ENCODE assay signal across 9 mouse cellular contexts in genomic region chr8:121685419-121685818, GRCm38 (mm10). TPM values are rescaled to one million over a fixed set of nuclear protein-coding genes. Genes with fewer than 3 reads are reported as not detected.
DNase-seq lines count a peak whose midpoint lies in the region; ATAC-seq and TF ChIP-seq lines count a peak whose summit lies in the region.
"Had no signal": no experiment of that assay in that cellular context is flagged by ENCODE, and none has a peak within 500 bp of the region (broad histone marks: within the 10 kb centered on the region; RNA-seq: fewer than 3 reads in every experiment).

No protein-coding gene starts in this region.

- no peak overlapping the region for H3K4me2 ChIP-seq in midbrain, embryonic 13.5 days (replicated peaks)
- no peak overlapping the region for H3K4me2 ChIP-seq in limb, embryonic 11.5 days (ENCODE audit: low read depth, severe bottlenecking)
- H3K4me2 ChIP-seq in stomach, postnatal 0 days (replicated peaks; ENCODE audit: low read depth): no peak overlapping the region
- H3K4me2 ChIP-seq: heart, embryonic 15.5 days had no signal

- H3K27me3 ChIP-seq in midbrain, embryonic 10.5 days (ENCODE audit: low read depth, poor library complexity, severe bottlenecking): no peaks in the 10 kb centered on the region
- no peaks in the 10 kb centered on the region for H3K27me3 ChIP-seq in midbrain, embryonic 13.5 days
- H3K27me3 ChIP-seq in limb, embryonic 11.5 days (ENCODE audit: control insufficient read depth, insufficient read depth, low read length): no peaks in the 10 kb centered on the region
- H3K27me3 ChIP-seq in stomach, postnatal 0 days (ENCODE audit: control insufficient read depth, insufficient read depth, low read length): no peaks in the 10 kb centered on the region
- H3K27me3 ChIP-seq: heart, embryonic 15.5 days had no signal

- no peak for TF ChIP-seq EP300 in stomach, postnatal 0 days (optimal IDR thresholded peaks at IDR 0.05)

- no peaks in the 10 kb centered on the region for H3K9me3 ChIP-seq in midbrain, embryonic 10.5 days (replicated peaks)
- H3K9me3 ChIP-seq in midbrain, embryonic 13.5 days: no peaks in the 10 kb centered on the region
- H3K9me3 ChIP-seq in limb, embryonic 11.5 days (ENCODE audit: control insufficient read depth, low read length): no peaks in the 10 kb centered on the region
- no peaks in the 10 kb centered on the region for H3K9me3 ChIP-seq in stomach, postnatal 0 days (ENCODE audit: control insufficient read depth, low read length)
- H3K9me3 ChIP-seq: heart, embryonic 15.5 days had no signal

- TF ChIP-seq POLR2A in bone marrow, adult 2 months (IDR thresholded peaks at IDR 0.05; ENCODE audit: borderline replicate concordance, control insufficient read depth, low read depth, low read length): no peak

- peak; percentile 72 for TF ChIP-seq CTCF in bone marrow, adult 2 months (IDR thresholded peaks at IDR 0.05; ENCODE audit: control insufficient read depth, insufficient read depth, low read length)
- peak; percentile 83 for TF ChIP-seq CTCF in stomach, postnatal 0 days (IDR thresholded peaks at IDR 0.05; ENCODE audit: low read depth)

- no peak overlapping the region for H3K9ac ChIP-seq in midbrain, embryonic 13.5 days (replicated peaks)
- no peak overlapping the region for H3K9ac ChIP-seq in limb, embryonic 11.5 days (ENCODE audit: low read length)
- H3K9ac ChIP-seq in stomach, postnatal 0 days (ENCODE audit: low read length): no peak overlapping the region
- H3K9ac ChIP-seq: heart, embryonic 15.5 days had no signal

- no peaks in the 10 kb centered on the region for H3K36me3 ChIP-seq in midbrain, embryonic 10.5 days
- no peaks in the 10 kb centered on the region for H3K36me3 ChIP-seq in midbrain, embryonic 13.5 days
- no peaks in the 10 kb centered on the region for H3K36me3 ChIP-seq in limb, embryonic 11.5 days (ENCODE audit: control insufficient read depth, insufficient read depth, low read length)
- no peaks in the 10 kb centered on the region for H3K36me3 ChIP-seq in stomach, postnatal 0 days (ENCODE audit: control insufficient read depth, insufficient read depth, low read length)
- H3K36me3 ChIP-seq: heart, embryonic 15.5 days had no signal

- peaks cover 22% of the 10 kb centered on the region for H3K4me1 ChIP-seq in midbrain, embryonic 10.5 days
- H3K4me1 ChIP-seq in midbrain, embryonic 13.5 days (replicated peaks): peaks cover 22% of the 10 kb centered on the region
- no peaks in the 10 kb centered on the region for H3K4me1 ChIP-seq in bone marrow, adult 2 months (ENCODE audit: control insufficient read depth, insufficient read depth, low read length)
- peaks cover 7% of the 10 kb centered on the region; the same call in 1 of the 2 replicates for H3K4me1 ChIP-seq in limb, embryonic 11.5 days (ENCODE audit: control insufficient read depth, insufficient read depth, low read length)
- H3K4me1 ChIP-seq in stomach, postnatal 0 days (replicated peaks; ENCODE audit: control insufficient read depth, insufficient read depth): no peaks in the 10 kb centered on the region

- no peak for ATAC-seq in midbrain, embryonic 13.5 days
- peak; percentile 63 for ATAC-seq in erythroblast, adult 5-6 weeks (replicated peaks; ENCODE audit: low FRiP score, poor library complexity, severe bottlenecking)
- ATAC-seq in limb, embryonic 11.5 days (ENCODE audit: insufficient number of reproducible peaks, low FRiP score, low TSS enrichment, low read depth): no peak
- ATAC-seq in stomach, postnatal 0 days (ENCODE audit: low FRiP score, low TSS enrichment): 0 out of 2 replicates have a peak, but pooled peaks have one; percentile 24

- peak; percentile 60 to 73 for DNase-seq in adrenal gland, adult 18-20 months (ENCODE audit: low spot score in 2 of 2)
- no peak for DNase-seq in adrenal gland, adult 8-10 months
- DNase-seq in midbrain, embryonic 10.5 days (ENCODE audit: low spot score): peak; percentile 53
- peak; percentile 68 for DNase-seq in limb, embryonic 11.5 days (ENCODE audit: low spot score)
- DNase-seq in stomach, postnatal 0 days (ENCODE audit: low spot score): peak; percentile 55

- H3K27ac ChIP-seq in midbrain, embryonic 10.5 days (replicated peaks): no peak overlapping the region
- H3K27ac ChIP-seq in midbrain, embryonic 13.5 days: no peak overlapping the region
- H3K27ac ChIP-seq in bone marrow, adult 2 months (ENCODE audit: control insufficient read depth, insufficient read depth, low read depth, low read length, poor library complexity): no peak overlapping the region
- no peak overlapping the region for H3K27ac ChIP-seq in limb, embryonic 11.5 days (replicated peaks; ENCODE audit: low read depth, low read length)
- H3K27ac ChIP-seq in stomach, postnatal 0 days (replicated peaks): no peak overlapping the region
- H3K27ac ChIP-seq: heart, embryonic 15.5 days had no signal

- no peak overlapping the region for H3K4me3 ChIP-seq in midbrain, embryonic 10.5 days
- H3K4me3 ChIP-seq in midbrain, embryonic 13.5 days (replicated peaks): no peak overlapping the region
- no peak overlapping the region for H3K4me3 ChIP-seq in bone marrow, adult 2 months (replicated peaks; ENCODE audit: control insufficient read depth, low read depth, low read length)
- no peak overlapping the region for H3K4me3 ChIP-seq in limb, embryonic 11.5 days (ENCODE audit: low read depth, low read length)
- H3K4me3 ChIP-seq in stomach, postnatal 0 days (ENCODE audit: low read depth, low read length): no peak overlapping the region
- H3K4me3 ChIP-seq: heart, embryonic 15.5 days had no signal

- WGBS in midbrain, embryonic 10.5 days: 23% methylated on average over 4 of the region's 4 CpGs
- WGBS in midbrain, embryonic 13.5 days: 3% methylated on average over 4 of the region's 4 CpGs
- WGBS in bone marrow, adult 2 months: 5% methylated on average over 4 of the region's 4 CpGs
- WGBS in limb, embryonic 11.5 days: 20% methylated on average over 4 of the region's 4 CpGs
- 18% methylated on average over 4 of the region's 4 CpGs for WGBS in stomach, postnatal 0 days

RNA-seq across cellular contexts. Expression of gene Zcchc14, which starts 32.7 kb away (rescaled TPM):
- total RNA-seq in adrenal gland, adult 18-20 months (2021): 10 to 100 TPM; 31.8 to 34.6 TPM
- 10 to 100 TPM; 38.8 to 62.5 (median 51.0) TPM for total RNA-seq in adrenal gland, adult 8-10 months (2022)
- 14.9 and 18.6 TPM in 2 replicates for polyA plus RNA-seq in midbrain, embryonic 10.5 days (2016; fragmentation: Nextera tagmentation; extraction: Ambion mirVana)
- polyA plus RNA-seq in midbrain, embryonic 13.5 days (2015; fragmentation: Nextera tagmentation; extraction: Ambion mirVana): 27.6 and 29.5 TPM in 2 replicates
- 2.9 and 4.9 TPM in 2 replicates for polyA plus RNA-seq in bone marrow, adult 2 months (2011; ENCODE audit: insufficient read depth, insufficient read length, low replicate concordance, missing spikeins)
- not detected in 2 replicates for total RNA-seq in erythroblast, adult 5-6 weeks (2015; ENCODE audit: low replicate concordance)
- total RNA-seq in erythroblast, adult 5-6 weeks (2017; ENCODE audit: low replicate concordance): 0.14 TPM in 1 of 2 replicates, not detected in the other
- polyA plus RNA-seq in limb, embryonic 11.5 days (2014; fragmentation: Nextera tagmentation; extraction: Ambion mirVana): 19.0 and 20.5 TPM in 2 replicates
- polyA plus RNA-seq in stomach, postnatal 0 days (2015; fragmentation: Nextera tagmentation; extraction: Ambion mirVana): 4.5 and 5.1 TPM in 2 replicates

RNA-seq across cellular contexts. Expression of gene Jph3, which starts 44.0 kb away (rescaled TPM):
- 1 to 10 TPM; 2.3 to 3.3 TPM for total RNA-seq in adrenal gland, adult 18-20 months (2021)
- total RNA-seq in adrenal gland, adult 8-10 months (2022): 1 to 10 TPM; 3.2 to 6.1 (median 4.6) TPM
- 11.9 and 18.7 TPM in 2 replicates for polyA plus RNA-seq in midbrain, embryonic 10.5 days (2016; fragmentation: Nextera tagmentation; extraction: Ambion mirVana)
- 62.3 and 65.4 TPM in 2 replicates for polyA plus RNA-seq in midbrain, embryonic 13.5 days (2015; fragmentation: Nextera tagmentation; extraction: Ambion mirVana)
- 1.0 TPM in 1 of 2 replicates, not detected in the other for polyA plus RNA-seq in bone marrow, adult 2 months (2011; ENCODE audit: insufficient read depth, insufficient read length, low replicate concordance, missing spikeins)
- total RNA-seq in erythroblast, adult 5-6 weeks (2015; ENCODE audit: low replicate concordance): not detected in 2 replicates
- not detected in 2 replicates for total RNA-seq in erythroblast, adult 5-6 weeks (2017; ENCODE audit: low replicate concordance)
- polyA plus RNA-seq in limb, embryonic 11.5 days (2014; fragmentation: Nextera tagmentation; extraction: Ambion mirVana): 0.67 and 0.73 TPM in 2 replicates
- 1.7 and 2.1 TPM in 2 replicates for polyA plus RNA-seq in stomach, postnatal 0 days (2015; fragmentation: Nextera tagmentation; extraction: Ambion mirVana)

Comparison
In these comparisons a context has a peak if more than half of its experiments do, and no peak if none do; other contexts are left out.
1. ATAC-seq: peak in erythroblast, adult 5-6 weeks (single experiment) and stomach, postnatal 0 days (single experiment); none in midbrain, embryonic 13.5 days (single experiment) and limb, embryonic 11.5 days (single experiment).